Mouse (Mus musculus) layer of hippocampus, adult 8-10 months (tissue): ENCODE measurements around the gene Sdhc. TPM values are rescaled to one million over a fixed set of nuclear protein-coding genes. Genes with fewer than 3 reads are reported as not detected.
"Not testable (repeated sequence)": the region's sequence is repeated elsewhere in the genome, so short reads cannot be mapped to it uniquely, and the experiment has no call there.

Experiments used
- DNase-seq, 2 experiments: peaks; one replicate each; pipeline ENCODE4 v3.0.0; 2022; ENCODE audit warnings: low spot score in 2 of 2
- total RNA-seq, 4 experiments: library from RNA; stranded (reverse); gene quantifications; 2 replicates each; pipeline ENCODE4 v1.2.4; 2022

Sdhc gene
- total RNA-seq, 4 experiments from 2014 or later: 201 to 206 (median 203) TPM

GRCm38 (mm10) chr1:171112986-171113385, 37.4 kb downstream of the Sdhc start:
- no peak for DNase-seq

- DNase-seq: peak in 1 of 2 experiments; percentile 23
These were observed 38.4 kb downstream of the Sdhc start for GRCm38 (mm10) chr1:171111781-171112575.

DNA sequence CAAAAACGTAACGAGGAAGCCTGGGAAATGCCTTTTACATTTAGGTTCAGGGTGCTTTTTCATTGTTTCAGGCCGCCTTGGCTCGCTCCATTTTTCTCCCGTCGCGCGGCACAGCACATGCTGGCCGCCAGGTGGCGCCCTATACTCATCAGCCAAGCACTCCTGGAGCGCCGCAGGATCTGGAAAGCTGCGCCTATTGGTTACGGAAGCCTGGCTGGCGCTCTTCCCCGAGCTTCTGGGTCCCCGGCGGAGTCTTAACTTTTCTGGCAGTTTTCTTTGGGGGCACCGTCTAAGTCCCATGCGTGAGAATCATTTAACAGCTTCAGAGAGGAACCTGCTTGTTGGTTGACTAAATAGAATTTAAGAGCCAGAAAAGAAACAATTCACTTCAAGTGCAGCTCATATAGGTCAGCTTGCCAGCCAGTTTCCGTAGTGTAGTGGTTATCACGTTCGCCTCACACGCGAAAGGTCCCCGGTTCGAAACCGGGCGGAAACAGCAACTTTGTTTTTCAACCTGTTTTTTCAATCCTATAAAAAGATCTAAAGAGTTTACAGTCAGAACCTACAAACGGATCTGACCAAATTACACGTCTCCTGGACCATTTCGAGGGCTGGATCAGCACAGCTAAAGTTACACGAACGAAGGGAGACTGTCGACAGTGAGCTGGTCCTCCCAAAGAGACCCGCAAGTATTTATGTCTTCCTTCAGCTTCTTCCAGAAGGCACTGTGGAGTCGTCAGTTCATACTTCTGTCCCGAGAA, 39.2 kb downstream of the Sdhc start:
- peak; percentile 92 to 98 for DNase-seq

DNA sequence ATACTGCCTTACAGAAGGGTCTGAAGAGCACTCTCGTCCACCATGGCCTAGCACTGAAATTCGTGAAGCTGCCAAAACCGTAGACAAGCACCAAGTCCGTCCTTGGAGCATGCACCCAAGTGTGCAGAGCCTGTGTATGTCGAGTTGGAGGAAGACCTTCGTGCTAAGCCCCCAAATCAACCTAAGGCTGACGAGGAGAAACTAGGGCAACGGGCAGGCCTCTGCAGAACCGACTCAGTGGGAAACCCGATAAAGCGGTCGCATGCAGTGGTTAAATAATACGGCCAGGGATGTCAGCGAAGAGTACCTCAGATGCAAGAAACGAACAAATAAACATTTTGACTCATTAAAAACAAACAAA, 39.8 kb downstream of the Sdhc start:
- no peak for DNase-seq

DNA sequence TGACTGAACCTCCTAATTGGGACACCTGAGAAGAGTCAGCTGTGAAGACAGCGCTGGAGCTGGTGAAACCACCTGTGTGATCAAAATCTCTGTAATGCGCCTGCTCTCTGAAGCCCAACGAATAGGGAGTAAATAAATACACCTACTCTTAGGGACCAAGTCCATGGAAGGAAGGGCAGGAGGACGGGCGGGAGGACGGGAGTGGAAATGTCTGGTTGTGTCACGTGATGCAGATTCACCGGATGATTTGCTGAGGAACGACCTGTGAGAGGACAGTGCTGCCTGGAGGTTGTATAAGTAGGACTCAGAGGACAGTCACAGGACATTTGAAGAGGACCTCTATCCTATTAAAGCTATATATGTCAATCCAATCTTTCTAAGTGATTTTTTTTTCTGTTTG, 40.8 kb downstream of the Sdhc start:
- no peak for DNase-seq

GRCm38 (mm10) chr1:171105226-171105625, 45.2 kb downstream of the Sdhc start:
- no peak for DNase-seq

DNA sequence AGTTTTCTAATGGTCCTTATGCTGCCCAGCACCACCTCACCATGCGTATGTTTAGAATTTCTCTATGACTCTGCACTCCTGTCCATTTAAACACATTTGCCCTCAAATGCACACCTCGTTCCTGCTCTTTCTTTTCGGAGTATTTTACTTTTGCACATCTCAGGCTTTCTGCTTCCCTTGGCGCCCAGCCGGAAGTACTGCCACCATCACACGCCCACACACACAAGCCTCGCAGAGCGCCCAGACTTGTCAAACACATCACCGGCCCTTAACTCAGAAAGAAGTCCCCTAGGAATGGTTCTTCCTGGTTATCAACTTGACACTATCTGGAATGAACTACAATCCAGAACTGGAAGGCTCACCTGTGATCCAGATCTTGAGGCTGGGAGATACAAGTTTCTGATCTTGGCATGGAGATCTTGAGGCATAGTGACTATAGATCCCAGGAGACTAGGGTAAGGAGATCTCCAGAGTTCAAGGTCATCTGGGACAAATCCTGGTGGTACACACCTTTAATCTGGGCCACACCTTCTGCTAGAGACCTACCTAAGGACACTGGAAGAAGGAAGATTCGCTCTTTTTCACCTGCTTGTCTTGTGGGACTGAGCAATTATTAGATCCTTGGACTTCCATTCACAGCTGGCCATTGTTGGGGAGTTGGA, 47.1 kb downstream of the Sdhc start:
- DNase-seq: no peak

- DNase-seq: peak; percentile 83 to 93
These were observed 47.7 kb downstream of the Sdhc start for GRCm38 (mm10) chr1:171102547-171103177.

GRCm38 (mm10) chr1:171101733-171102546, 48.5 kb downstream of the Sdhc start:
- peak; percentile 88 to 96 for DNase-seq

- DNase-seq: no peak
These were observed 49.4 kb downstream of the Sdhc start for GRCm38 (mm10) chr1:171101033-171101432.

- no peak for DNase-seq
These were observed 52.8 kb downstream of the Sdhc start for GRCm38 (mm10) chr1:171097612-171098011.

DNA sequence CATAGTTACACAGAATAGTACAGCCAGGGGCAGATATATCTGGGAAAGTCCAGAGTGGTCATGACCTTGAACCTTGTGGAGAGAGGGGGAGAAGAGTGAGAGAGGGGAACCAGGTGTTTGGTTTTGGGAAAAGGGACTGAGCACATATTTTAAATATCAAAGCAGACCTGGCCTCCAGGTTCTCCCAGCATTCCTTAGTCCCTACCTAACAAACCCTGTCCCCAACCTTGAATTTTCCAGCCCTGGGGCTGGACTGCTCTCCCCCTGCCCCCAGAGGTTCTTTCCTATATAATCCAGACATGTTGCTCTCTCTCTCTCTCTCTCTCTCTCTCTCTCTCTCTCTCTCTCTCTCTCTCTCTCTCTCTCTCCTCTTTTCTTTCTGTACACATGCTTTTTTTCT, 53.3 kb downstream of the Sdhc start:
- no peak for DNase-seq

GRCm38 (mm10) chr1:171096110-171096964, 54.1 kb downstream of the Sdhc start:
- DNase-seq: no peak

GRCm38 (mm10) chr1:171094424-171094823, 56.0 kb downstream of the Sdhc start:
- DNase-seq: no peak

DNA sequence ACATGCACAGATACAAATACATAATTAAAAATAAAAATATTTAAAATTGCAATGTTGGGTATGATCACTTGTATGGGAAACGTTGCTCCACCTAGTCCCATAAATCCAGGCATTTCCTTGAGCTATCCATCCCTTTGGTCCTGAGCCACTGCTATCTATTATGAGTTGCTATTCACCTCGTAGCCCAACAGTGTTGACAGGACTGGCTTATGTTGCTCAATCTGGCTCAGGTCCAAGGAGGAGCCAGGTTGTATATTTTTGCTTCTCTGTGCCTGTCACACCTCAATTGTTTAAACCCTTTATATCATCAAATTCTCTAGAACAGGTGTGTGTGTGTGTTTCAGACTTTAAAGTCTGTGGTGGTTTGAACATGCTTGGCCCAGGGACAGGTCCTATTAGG, 59.6 kb downstream of the Sdhc start:
- DNase-seq: no peak

- no peak for DNase-seq
These were observed 60.5 kb downstream of the Sdhc start for GRCm38 (mm10) chr1:171089891-171090290.

DNA sequence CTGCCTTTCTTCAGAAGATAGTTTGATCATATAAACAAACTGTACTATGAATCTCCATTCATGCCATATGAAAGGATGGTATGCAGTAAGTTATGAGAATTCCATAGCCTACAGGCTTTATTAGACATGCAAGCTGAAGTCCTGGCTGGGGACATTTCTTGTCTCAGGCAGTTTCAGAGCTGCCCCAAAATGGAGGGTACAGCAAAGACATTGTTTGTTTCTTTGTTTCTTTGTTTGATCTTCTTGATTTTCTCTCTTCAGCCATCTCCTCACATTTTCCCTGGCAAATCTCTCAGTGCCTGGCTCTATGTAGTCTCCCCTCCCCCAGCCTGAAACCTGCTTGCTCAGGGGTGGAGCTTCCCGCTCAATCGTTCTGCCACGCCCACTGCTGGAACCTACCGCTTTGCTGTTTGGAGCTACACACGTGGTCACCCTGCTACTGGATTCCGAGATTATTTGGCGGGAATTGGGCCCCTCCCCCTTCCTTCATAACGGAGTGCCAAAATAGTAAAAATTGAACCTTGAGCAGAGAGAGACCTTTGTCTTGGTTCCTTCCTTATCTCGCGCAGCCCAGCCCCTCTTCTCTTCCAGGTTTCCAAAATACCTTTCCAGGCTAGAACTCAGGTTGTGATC, 62.0 kb downstream of the Sdhc start:
- DNase-seq: not testable (repeated sequence)

DNA sequence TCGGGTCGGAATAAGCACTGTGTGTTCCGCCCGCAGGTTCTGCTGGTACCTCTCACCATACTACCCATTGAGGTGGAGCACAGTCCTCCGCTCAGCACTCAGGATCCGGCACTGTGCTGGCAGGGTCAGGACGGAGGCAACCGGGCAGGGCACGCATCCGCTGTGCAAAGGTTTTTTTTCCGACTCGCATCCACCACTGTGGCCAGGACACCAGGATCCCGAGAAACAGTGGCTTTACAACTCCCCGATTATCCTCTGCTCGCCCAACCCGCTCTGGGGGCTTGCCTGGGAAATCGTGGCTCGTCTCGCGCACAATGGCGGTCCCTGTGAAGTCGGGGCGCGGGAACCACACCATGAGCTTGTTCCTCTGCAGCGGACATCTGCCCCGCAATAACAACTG, 64.7 kb downstream of the Sdhc start:
- no peak for DNase-seq

GRCm38 (mm10) chr1:171081512-171082231, 68.7 kb downstream of the Sdhc start:
- DNase-seq: not testable (repeated sequence)
